Mouse (Mus musculus) layer of hippocampus, postnatal 14 days (tissue): Measurements from ENCODE around the gene Cryge. TPM values are rescaled to one million over a fixed set of nuclear protein-coding genes. Genes with fewer than 3 reads are reported as not detected.
A peak's percentile ranks its signal among the peaks of the same experiment; 100 is the strongest.
"Not testable (repeated sequence)": the region's sequence is repeated elsewhere in the genome, so short reads cannot be mapped to it uniquely, and the experiment has no call there.

Experiments
- DNase-seq, 2 experiments: peaks; one replicate each; pipeline ENCODE4 v3.0.0; 2021 to 2022; ENCODE audit warnings: low spot score in 2 of 2, mixed read lengths in 1 of 2
- long read RNA-seq, 2 experiments: library from polyadenylated mRNA; stranded (forward); transcript quantifications; one replicate each; pipeline ENCODE4 v2.0.0; 2021
- total RNA-seq, 2 experiments: library from RNA; stranded (reverse); gene quantifications; 2 replicates each; pipeline ENCODE4 v1.2.3; 2021

Gene Cryge
- not detected for total RNA-seq
- long read RNA-seq, experiment 1: 0 reads
- long read RNA-seq, experiment 2: 0 reads

GRCm38 (mm10) chr1:65050952-65051351, at the start of gene Cryge:
TSS of gene Cryge (minus strand) at chr1:65051149.
- not testable (repeated sequence) for DNase-seq

GRCm38 (mm10) chr1:65096953-65097352, 46.0 kb upstream of the Cryge start:
- no peak for DNase-seq

- DNase-seq: no peak
Measured at GRCm38 (mm10) chr1:65091566-65091965, 40.6 kb upstream of the Cryge start.

- DNase-seq: no peak
Measured at GRCm38 (mm10) chr1:65090370-65090769, 39.4 kb upstream of the Cryge start.

- no peak for DNase-seq
Measured at GRCm38 (mm10) chr1:65088567-65089356, 37.8 kb upstream of the Cryge start.

- no peak for DNase-seq
Measured at GRCm38 (mm10) chr1:65082188-65082587, 31.2 kb upstream of the Cryge start, which contains the start of gene Crygb. TSS of gene Crygb (minus strand) at chr1:65082288.

GRCm38 (mm10) chr1:65075607-65076006, 24.7 kb upstream of the Cryge start:
- peak in 1 of 2 experiments; percentile 3 for DNase-seq

- DNase-seq: no peak
Measured at GRCm38 (mm10) chr1:65073589-65073988, 22.6 kb upstream of the Cryge start, which contains the start of gene Crygc. TSS of gene Crygc (minus strand) at chr1:65073689.

GRCm38 (mm10) chr1:65067842-65068241, 16.9 kb upstream of the Cryge start:
- no peak for DNase-seq

GRCm38 (mm10) chr1:65064201-65064600, 13.3 kb upstream of the Cryge start:
- DNase-seq: no peak

GRCm38 (mm10) chr1:65063352-65063751, 12.4 kb upstream of the Cryge start, which contains the start of gene Crygd:
TSS of gene Crygd (minus strand) at chr1:65063452.
- DNase-seq: no peak

- no peak for DNase-seq
Measured at GRCm38 (mm10) chr1:65052140-65052539, 1.2 kb upstream of the Cryge start.

- DNase-seq: no peak
Measured at GRCm38 (mm10) chr1:65051696-65052095, 747 bp upstream of the Cryge start.

GRCm38 (mm10) chr1:65048781-65049180, 2.2 kb downstream of the Cryge start:
- peak; percentile 19 to 21 for DNase-seq

- DNase-seq: peak; percentile 16 to 52
Measured at GRCm38 (mm10) chr1:65046401-65047109, 4.4 kb downstream of the Cryge start.

- DNase-seq: no peak
Measured at GRCm38 (mm10) chr1:65043433-65043832, 7.5 kb downstream of the Cryge start.

- no peak for DNase-seq
Measured at GRCm38 (mm10) chr1:65041837-65042236, 9.1 kb downstream of the Cryge start.

GRCm38 (mm10) chr1:65040806-65041205, 10.1 kb downstream of the Cryge start:
- DNase-seq: no peak

- DNase-seq: no peak
Measured at GRCm38 (mm10) chr1:65039679-65040078, 11.3 kb downstream of the Cryge start.

GRCm38 (mm10) chr1:65037542-65037941, 13.4 kb downstream of the Cryge start:
- no peak for DNase-seq

- no peak for DNase-seq
Measured at GRCm38 (mm10) chr1:65035513-65035912, 15.4 kb downstream of the Cryge start.

- no peak for DNase-seq
Measured at GRCm38 (mm10) chr1:65032641-65033040, 18.3 kb downstream of the Cryge start, which contains the start of gene Akr1cl. TSS of gene Akr1cl (minus strand) at chr1:65032759.
